Mouse (Mus musculus): ENCODE measurements around the gene Sbsn.
A peak's percentile ranks its signal among the peaks of the same experiment; 100 is the strongest.
"Not testable (repeated sequence)": the region's sequence is repeated elsewhere in the genome, so short reads cannot be mapped to it uniquely, and the experiment has no call there.

Gene Sbsn

DNA sequence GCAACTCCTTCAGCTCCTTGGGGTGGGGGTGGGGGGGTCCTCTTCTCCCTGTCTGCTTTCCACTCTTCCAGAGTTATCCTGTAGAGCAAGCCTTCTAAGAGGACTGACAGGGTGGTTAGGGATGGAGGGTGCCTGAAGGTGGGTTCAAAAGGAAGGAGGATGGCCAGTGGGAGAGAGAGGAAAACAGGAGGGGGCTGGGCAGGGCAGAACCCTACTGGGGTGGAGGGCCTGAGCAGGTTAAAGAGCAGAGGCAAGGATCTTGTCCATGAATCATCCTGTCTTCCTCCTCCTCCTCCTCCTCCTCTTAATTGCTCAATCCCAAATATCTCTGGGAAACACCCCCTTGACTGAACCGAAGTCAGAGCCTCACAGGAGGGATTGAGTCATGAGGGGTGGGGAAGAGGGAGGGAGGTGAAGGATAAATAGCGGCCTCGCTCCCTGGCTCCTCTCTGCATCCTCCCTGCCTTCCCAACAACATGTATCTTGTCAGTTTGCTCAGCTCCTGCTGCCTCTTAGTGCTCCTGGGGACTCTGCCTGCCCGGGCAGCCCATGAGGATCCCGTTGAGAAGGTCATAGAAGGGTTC lies at the start of gene Sbsn:
Sbsn (plus strand) TSS at position 386 of the 584 bp plus-strand sequence.
- DNase-seq (ENCODE audit: low read depth, low spot score), result no peak

GRCm38 (mm10) chr7:30706214-30706882 lies 44.9 kb upstream of the Sbsn start:
- DNase-seq (ENCODE audit: low read depth, low spot score), result no peak

DNA sequence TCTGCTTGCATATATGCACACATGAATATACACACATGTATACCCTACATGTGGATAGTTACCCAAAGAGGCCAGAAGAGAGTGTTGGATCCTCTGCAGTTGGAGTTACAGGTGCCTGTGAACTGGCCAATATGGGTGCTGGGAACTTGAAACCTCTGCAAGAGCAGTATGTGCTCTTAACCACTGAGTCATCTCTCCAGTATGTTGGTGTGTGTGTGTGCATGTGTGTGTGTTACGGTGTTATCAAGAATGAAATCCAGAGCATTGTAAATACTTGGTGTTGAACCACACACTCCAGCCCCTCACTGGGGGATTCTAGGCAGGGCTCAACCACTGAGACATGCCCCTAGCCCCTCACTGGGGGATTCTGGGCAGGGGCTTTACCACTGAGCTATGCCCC lies 43.8 kb upstream of the Sbsn start:
- DNase-seq (ENCODE audit: low read depth, low spot score), result no peak

- DNase-seq (ENCODE audit: low read depth, low spot score), result no peak
Observed at GRCm38 (mm10) chr7:30711942-30712341, 39.3 kb upstream of the Sbsn start, which contains the start of gene Atp4a. TSS of gene Atp4a (plus strand) at chr7:30712209.

DNA sequence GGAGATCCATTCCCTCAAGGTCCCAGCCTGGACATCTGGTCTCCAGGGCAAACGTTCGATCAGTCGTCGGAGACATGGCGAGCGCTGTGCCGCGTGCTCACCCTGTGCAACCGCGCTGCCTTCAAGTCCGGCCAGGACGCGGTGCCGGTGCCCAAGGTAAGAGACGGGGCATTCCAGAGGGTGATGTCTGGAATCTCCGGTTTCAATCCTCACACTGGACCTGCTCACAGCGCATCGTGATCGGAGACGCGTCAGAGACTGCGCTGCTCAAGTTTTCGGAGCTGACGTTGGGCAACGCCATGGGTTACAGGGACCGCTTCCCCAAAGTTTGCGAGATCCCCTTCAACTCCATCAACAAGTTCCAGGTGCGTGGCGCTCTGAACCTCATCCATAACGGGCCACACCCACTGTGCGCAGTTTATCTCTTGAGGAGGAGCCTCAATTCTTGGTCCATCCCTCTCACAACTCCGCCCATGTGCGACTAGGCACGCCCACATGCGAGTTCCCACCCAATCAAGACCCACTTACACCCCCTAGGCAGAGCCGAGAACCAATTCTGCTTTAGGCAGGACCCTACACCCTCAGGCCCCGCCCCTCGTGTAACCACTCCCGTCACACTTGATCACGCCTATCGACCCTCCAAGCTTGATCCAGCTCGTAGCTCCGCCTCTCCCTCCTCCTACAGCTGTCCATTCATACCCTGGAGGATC lies 34.1 kb upstream of the Sbsn start:
- DNase-seq (ENCODE audit: low read depth, low spot score), result peak; percentile 93

DNA sequence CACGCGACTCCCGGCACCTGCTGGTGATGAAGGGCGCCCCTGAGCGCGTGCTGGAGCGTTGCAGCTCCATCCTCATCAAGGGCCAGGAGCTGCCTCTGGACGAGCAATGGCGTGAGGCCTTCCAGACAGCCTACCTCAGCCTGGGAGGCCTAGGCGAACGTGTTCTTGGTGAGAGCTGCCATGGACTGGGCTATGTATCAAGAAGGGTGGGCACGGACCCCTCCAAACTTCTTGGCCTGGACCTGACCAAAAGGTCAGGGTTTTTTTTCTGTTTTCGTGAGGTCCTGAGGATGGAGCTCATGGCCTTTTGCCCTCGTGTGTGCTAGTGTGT lies 33.6 kb upstream of the Sbsn start:
- DNase-seq (ENCODE audit: low read depth, low spot score), result no peak

- DNase-seq (ENCODE audit: low read depth, low spot score), result no peak
Observed at GRCm38 (mm10) chr7:30719669-30720068, 31.6 kb upstream of the Sbsn start.

GRCm38 (mm10) chr7:30721286-30721685 lies 30.0 kb upstream of the Sbsn start:
- DNase-seq (ENCODE audit: low read depth, low spot score), result no peak

GRCm38 (mm10) chr7:30723274-30723953 lies 27.9 kb upstream of the Sbsn start:
- DNase-seq (ENCODE audit: low read depth, low spot score), result no peak

- no peak for DNase-seq (ENCODE audit: low read depth, low spot score)
Observed at GRCm38 (mm10) chr7:30728214-30728613, 23.1 kb upstream of the Sbsn start.

DNA sequence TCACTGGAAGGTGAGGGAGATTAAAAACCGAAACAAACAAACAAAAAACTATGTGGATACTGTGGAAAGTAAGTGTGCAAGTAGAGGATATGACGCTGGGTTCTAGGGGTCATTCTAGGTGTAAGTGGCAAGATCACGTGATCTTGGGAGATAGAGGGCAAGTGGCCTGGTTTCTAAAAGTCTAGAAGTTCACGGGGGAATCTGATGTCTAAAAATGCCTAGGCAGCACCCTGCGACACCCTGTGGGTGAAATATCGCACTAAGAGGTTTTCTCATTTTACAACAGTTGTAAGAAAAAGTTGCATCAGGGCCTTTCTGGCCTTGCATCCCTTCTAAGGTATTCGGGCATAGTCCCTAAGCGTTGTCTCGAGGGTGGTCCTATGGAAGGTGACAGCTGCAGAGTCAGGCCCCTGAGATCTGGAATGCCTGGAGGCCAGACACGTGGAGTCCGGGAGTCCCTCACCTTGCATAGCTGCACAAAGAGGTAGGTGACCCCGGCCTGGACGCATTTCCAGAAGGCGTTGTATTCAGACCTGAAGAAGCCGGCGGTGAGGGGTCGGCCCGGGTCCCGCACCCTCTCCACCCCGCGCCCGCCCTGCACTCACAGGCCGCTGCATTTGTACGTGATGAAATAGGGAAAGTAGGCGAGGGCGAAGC lies 22.4 kb upstream of the Sbsn start:
- DNase-seq (ENCODE audit: low read depth, low spot score), result peak; percentile 14

- peak; percentile 96 for DNase-seq (ENCODE audit: low read depth, low spot score)
Observed at GRCm38 (mm10) chr7:30729396-30730063, 21.7 kb upstream of the Sbsn start, which contains the start of gene Tmem147. TSS of gene Tmem147 (minus strand) at chr7:30729540.

DNA sequence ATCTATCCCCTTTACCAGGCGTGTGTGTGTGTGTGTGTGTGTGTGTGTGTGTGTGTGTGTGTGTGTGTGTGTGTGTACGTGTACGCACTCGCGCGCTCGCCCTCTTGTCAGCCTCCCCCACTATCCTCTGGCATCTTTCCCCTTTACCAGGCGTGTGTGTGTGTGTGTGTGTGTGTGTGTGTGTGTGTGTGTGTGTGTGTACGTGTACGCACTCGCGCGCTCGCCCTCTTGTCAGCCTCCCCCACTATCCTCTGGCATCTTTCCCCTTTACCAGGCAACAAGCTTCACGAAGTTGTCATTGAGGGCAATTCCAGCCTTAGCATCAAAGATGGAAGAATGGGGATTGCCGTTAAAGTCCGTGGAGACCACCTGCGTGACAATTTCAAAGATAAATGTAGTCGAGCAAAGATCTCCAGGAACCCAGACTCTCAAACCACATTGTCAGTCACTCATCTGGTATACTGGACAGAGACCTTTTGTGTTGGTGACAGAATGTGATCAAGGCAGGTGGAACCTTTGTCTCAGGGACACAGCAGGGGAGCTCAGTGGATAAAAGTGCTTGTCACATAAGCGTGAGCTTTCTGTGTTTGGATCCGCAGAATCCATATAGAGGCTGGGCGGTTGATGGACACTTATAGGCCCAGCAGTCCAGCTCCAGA lies 21.1 kb upstream of the Sbsn start:
- not testable (repeated sequence) for DNase-seq (ENCODE audit: low read depth, low spot score)

DNA sequence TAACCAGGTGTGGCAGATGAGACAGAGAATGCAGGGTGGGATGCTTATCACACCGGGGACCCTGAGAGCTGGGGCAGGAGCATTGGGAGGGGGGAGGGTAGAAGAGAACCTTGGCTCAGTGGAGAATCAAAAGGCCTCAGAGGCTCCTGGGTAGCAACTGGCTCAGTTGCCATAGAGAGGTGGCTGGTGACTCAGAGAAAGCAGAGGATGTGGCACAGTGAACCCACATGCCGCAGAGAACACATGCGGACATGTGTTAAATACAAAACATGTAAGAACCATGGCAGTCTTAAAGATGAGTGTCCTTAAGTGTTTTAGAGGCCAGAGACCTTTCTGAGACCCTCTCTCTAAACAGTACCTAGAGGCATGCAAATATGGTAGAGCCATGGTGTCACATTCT lies 15.1 kb upstream of the Sbsn start:
- DNase-seq (ENCODE audit: low read depth, low spot score), result no peak

DNA sequence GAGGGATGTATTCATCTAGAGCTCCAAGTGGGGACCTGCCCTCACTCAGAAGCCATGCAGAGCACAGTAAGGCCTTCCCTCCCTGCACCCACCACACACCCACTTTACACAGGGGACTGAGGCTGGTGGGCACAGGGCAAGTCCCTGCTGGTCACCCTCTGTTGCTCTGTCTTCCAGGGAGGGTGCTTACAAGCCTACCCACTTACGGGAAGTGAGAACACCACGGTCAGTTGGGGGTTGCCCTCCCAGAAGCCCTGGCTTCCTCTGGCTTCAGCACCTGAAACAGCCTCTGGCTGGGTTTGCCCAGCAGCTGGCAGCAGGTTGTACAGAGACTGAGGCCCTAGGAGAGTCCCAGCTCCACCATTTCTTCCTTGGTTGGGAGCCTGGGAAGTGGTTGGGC lies 8.7 kb upstream of the Sbsn start:
- DNase-seq (ENCODE audit: low read depth, low spot score), result not testable (repeated sequence)

DNA sequence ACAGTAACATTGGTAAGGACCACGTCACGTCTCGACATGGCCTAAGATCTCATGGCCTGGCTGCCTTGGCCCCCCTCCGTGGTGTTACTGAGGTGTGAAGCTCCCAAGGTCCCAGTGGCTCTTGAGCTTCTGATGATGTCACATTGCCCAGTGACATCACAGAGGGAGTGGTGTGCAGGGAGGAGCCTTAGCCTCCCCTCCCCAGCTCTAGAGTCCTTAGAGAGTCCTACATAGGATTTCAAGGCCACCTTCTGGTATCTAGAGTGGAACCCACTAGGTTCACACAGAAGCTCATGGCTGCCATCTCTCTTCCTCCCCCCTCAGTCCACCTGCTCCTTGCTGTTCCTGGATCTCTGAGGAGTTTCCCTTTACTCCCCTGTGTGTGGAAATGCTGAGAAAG lies 7.7 kb upstream of the Sbsn start, which contains the start of gene Gapdhs:
Gapdhs (minus strand) TSS at position 65 of the 400 bp plus-strand sequence.
- not testable (repeated sequence) for DNase-seq (ENCODE audit: low read depth, low spot score)

GRCm38 (mm10) chr7:30744022-30744598 lies 7.2 kb upstream of the Sbsn start:
- DNase-seq (ENCODE audit: low read depth, low spot score), result no peak

- DNase-seq (ENCODE audit: low read depth, low spot score), result no peak
Observed at GRCm38 (mm10) chr7:30747525-30748204, 3.6 kb upstream of the Sbsn start.

DNA sequence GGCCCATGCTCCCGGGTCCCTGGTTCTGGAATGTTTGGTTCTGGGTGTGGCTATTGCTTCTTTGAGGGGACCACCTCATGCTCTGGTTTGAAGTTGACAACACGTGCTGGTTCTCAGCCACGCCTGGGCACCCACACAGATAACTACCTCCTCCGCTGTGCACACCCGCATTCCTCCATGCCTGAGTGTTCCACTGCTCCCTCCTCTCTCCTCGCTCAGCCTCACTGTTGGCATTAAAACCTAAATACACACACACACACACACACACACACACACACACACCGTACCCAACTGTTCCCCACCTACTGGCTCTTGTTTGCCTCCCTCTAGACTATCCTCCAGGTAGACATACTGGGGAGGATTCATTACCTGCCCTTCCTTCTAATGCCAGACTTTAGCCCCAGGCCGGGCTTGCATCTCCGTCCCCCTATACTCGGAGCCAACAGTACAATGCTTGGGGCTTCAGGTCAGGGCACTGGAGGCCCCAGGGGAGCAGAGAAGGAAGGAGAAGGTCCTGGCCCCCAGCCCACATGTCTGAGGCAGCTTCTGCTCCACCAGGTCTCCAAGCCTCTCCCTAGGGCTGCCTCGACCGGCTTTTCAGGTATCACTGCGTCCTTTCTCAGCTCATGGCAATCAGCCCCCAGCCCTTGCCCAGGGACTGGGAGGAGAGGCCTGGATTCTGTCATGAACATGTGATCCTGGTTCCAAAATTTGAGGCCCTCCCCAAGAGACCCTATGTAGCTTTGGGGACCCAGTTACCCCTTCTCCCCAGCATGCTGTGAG lies 1.3 kb upstream of the Sbsn start:
- no peak for DNase-seq (ENCODE audit: low read depth, low spot score)
